Mouse (Mus musculus): ENCODE results near the gene Gm8251. TPM values are rescaled to one million over a fixed set of nuclear protein-coding genes. Genes with fewer than 3 reads are reported as not detected.

Gene Gm8251
- 0.03 TPM in 1 of 2 replicates, not detected in the other for polyA plus RNA-seq (2015; fragmentation: Nextera tagmentation; extraction: Ambion mirVana)

- no peaks in the 10 kb centered on the region for H3K9me3 ChIP-seq (replicated peaks; ENCODE audit: low read length)
- H3K9ac ChIP-seq (ENCODE audit: low read depth, low read length): no peak within 1 kb of the TSS
- H3K36me3 ChIP-seq (ENCODE audit: insufficient read depth, low read length): no peaks in the 10 kb centered on the region
- H3K4me2 ChIP-seq (ENCODE audit: low read length): no peak within 1 kb of the TSS
- no peaks in the 10 kb centered on the region for H3K4me1 ChIP-seq (replicated peaks; ENCODE audit: insufficient read depth, low read length)
- H3K27me3 ChIP-seq (ENCODE audit: insufficient read depth, low read length): no peaks in the 10 kb centered on the region
- TF ChIP-seq CTCF (IDR thresholded peaks at IDR 0.05; ENCODE audit: low read depth): no peak
- DNase-seq (ENCODE audit: low spot score) (no peak), ATAC-seq (replicated peaks; ENCODE audit: low FRiP score, low read depth) (no peak)
- no peak within 1 kb of the TSS for H3K4me3 ChIP-seq (replicated peaks; ENCODE audit: low read depth, low read length)
- no peak within 1 kb of the TSS for H3K27ac ChIP-seq
- WGBS: 91% methylated on average over 2 of the region's 2 CpGs
These were observed at the start of gene Gm8251 for GRCm38 (mm10) chr1:44061836-44062235. TSS of gene Gm8251 (minus strand) at chr1:44061936.

DNA sequence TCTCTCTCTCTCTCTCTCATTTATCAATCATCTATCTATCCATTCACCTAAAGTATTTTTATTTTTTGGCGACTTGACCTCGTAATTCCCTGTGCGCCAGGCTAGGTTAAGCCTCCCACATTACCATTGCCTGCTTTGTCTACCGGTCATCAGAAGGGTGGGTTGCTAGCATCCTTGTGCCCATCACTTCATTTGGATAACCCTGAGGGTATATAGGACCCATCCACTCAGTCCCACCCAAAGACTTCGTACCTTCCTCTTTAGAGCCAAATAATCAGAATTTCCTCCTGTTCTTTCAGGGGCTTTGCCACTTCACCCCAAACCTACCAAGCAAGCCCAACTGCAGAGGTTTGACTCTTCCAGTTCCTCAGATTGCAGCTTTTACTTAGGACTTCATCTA is 41.2 kb upstream of the Gm8251 start:
- peak overlapping the region; percentile 69 for H3K4me2 ChIP-seq (ENCODE audit: low read length)
- H3K9me3 ChIP-seq (replicated peaks; ENCODE audit: low read length): no peaks in the 10 kb centered on the region
- DNase-seq (ENCODE audit: low spot score) (no peak), ATAC-seq (replicated peaks; ENCODE audit: low FRiP score, low read depth) (no peak)
- no peak for TF ChIP-seq CTCF (IDR thresholded peaks at IDR 0.05; ENCODE audit: low read depth)
- H3K36me3 ChIP-seq (ENCODE audit: insufficient read depth, low read length): 0 out of 2 replicates have a peak, but pooled peaks cover 6% of the 10 kb centered on the region
- H3K4me1 ChIP-seq (replicated peaks; ENCODE audit: insufficient read depth, low read length): no peaks in the 10 kb centered on the region
- no peak overlapping the region for H3K9ac ChIP-seq (ENCODE audit: low read depth, low read length)
- 11% methylated on average over 5 of the region's 5 CpGs for WGBS
- no peak overlapping the region for H3K27ac ChIP-seq
- peak overlapping the region; percentile 63; the same call in 1 of the 2 replicates for H3K4me3 ChIP-seq (replicated peaks; ENCODE audit: low read depth, low read length)
- H3K27me3 ChIP-seq (ENCODE audit: insufficient read depth, low read length): no peaks in the 10 kb centered on the region

DNA sequence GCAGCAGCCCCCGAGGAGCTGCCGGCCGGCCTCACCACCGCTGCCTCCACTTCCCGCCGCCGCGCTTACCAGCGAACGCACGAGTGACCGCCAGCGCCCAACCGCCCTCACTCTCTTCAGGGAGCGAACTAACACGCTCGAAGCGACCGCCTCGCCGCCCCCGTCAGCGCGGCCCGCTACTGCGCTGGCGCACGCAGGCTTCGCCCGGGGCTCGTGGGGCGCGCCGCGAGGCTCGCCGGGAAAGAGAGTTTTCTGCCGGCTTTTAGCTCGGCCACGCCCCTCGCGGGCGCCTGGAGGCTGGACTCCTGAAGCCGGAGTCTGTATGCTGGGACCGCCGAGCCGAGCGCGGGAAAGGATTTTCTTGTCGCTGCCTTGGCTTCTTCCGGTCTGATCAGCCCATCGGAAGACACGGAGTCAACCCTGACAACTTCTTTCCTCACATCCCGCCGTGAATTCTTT is 40.6 kb upstream of the Gm8251 start, which contains the start of gene Tex30:
Tex30 (minus strand) TSS at position 183 of the 459 bp plus-strand sequence.
- Histone ChIP-seq H3K4me1 (replicated peaks; ENCODE audit: insufficient read depth, low read length) (no peaks in the 10 kb centered on the region), H3K9me3 (replicated peaks; ENCODE audit: low read length) (no peaks in the 10 kb centered on the region), H3K27me3 (ENCODE audit: insufficient read depth, low read length) (no peaks in the 10 kb centered on the region), H3K4me3 (replicated peaks; ENCODE audit: low read depth, low read length) (peak within 1 kb of the TSS; percentile 63), H3K36me3 (ENCODE audit: insufficient read depth, low read length) (0 out of 2 replicates have a peak, but pooled peaks cover 4% of the 10 kb centered on the region), H3K4me2 (ENCODE audit: low read length) (peak within 1 kb of the TSS; percentile 69), H3K9ac (ENCODE audit: low read depth, low read length) (peak within 1 kb of the TSS; percentile 71), H3K27ac (peak within 1 kb of the TSS; percentile 91)
- peak; percentile 96 for DNase-seq (ENCODE audit: low spot score)
- peak; percentile 99 for ATAC-seq (replicated peaks; ENCODE audit: low FRiP score, low read depth)
- no peak for TF ChIP-seq CTCF (IDR thresholded peaks at IDR 0.05; ENCODE audit: low read depth)
- WGBS: under 1% methylated on average over 54 of the region's 55 CpGs

DNA sequence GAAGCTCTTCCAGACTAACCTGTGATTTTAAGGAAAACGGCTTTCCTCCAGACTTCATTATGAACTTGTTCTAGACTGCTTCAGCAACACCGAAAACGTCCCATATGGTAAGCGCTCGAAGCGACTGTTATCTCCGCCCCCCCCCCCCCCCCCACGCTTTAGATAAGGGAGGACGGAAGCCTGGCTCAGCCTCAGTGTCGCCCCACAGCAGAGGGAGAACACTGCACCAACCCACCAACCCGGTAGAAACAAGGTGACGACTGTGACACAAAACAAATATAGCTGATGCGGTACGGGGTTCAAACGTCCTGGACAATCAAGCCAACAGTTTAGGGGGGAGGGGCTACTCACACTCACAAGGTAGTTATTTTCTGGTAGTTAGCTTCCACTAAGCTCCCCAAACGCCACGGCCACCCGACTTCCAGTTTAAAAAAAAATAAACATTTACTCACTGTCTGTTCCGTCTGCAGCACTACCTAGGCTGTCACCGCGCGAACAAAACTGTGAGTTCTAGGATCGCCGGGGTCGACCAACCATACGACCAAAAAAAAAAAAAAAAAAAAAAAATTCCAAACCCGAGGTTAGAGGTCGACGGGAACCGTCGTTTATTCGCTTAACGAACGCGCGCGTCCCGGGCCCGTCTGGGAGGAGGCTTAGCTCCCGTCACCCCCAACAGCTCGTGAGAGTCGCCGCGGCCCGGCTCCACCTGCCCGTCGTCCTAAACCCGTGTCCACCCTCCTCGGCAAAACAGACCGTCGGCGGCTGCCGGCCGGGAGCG is 39.9 kb upstream of the Gm8251 start:
- H3K27ac ChIP-seq: peak overlapping the region; percentile 91
- peak; percentile 53 for DNase-seq (ENCODE audit: low spot score)
- peak overlapping the region; percentile 63 for H3K4me3 ChIP-seq (replicated peaks; ENCODE audit: low read depth, low read length)
- no peaks in the 10 kb centered on the region for H3K4me1 ChIP-seq (replicated peaks; ENCODE audit: insufficient read depth, low read length)
- H3K36me3 ChIP-seq (ENCODE audit: insufficient read depth, low read length): 0 out of 2 replicates have a peak, but pooled peaks cover 4% of the 10 kb centered on the region
- peak overlapping the region; percentile 69 for H3K4me2 ChIP-seq (ENCODE audit: low read length)
- H3K9me3 ChIP-seq (replicated peaks; ENCODE audit: low read length): no peaks in the 10 kb centered on the region
- TF ChIP-seq CTCF (IDR thresholded peaks at IDR 0.05; ENCODE audit: low read depth): no peak
- no peaks in the 10 kb centered on the region for H3K27me3 ChIP-seq (ENCODE audit: insufficient read depth, low read length)
- under 1% methylated on average over 55 of the region's 55 CpGs for WGBS
- H3K9ac ChIP-seq (ENCODE audit: low read depth, low read length): peak overlapping the region; percentile 71
- peak; percentile 85 for ATAC-seq (replicated peaks; ENCODE audit: low FRiP score, low read depth)

- no peak; the same call in 1 of the 2 replicates for ATAC-seq (replicated peaks; ENCODE audit: low FRiP score, low read depth)
- Histone ChIP-seq H3K9me3 (replicated peaks; ENCODE audit: low read length) (no peaks in the 10 kb centered on the region), H3K27ac (no peak overlapping the region), H3K4me3 (replicated peaks; ENCODE audit: low read depth, low read length) (no peak overlapping the region), H3K36me3 (ENCODE audit: insufficient read depth, low read length) (no peaks in the 10 kb centered on the region), H3K9ac (ENCODE audit: low read depth, low read length) (no peak overlapping the region), H3K4me2 (ENCODE audit: low read length) (no peak overlapping the region), H3K27me3 (ENCODE audit: insufficient read depth, low read length) (no peaks in the 10 kb centered on the region), H3K4me1 (replicated peaks; ENCODE audit: insufficient read depth, low read length) (no peaks in the 10 kb centered on the region)
- peak; percentile 74 for DNase-seq (ENCODE audit: low spot score)
- WGBS: 0% methylated on average over 1 of the region's 1 CpGs
- TF ChIP-seq CTCF (IDR thresholded peaks at IDR 0.05; ENCODE audit: low read depth): peak; percentile 71
These were observed 2.9 kb upstream of the Gm8251 start for GRCm38 (mm10) chr1:44064625-44065024.

GRCm38 (mm10) chr1:44063439-44063838 is 1.7 kb upstream of the Gm8251 start:
- H3K27ac ChIP-seq: no peak overlapping the region
- TF ChIP-seq CTCF (IDR thresholded peaks at IDR 0.05; ENCODE audit: low read depth): no peak
- no peaks in the 10 kb centered on the region for H3K36me3 ChIP-seq (ENCODE audit: insufficient read depth, low read length)
- no peak overlapping the region for H3K4me2 ChIP-seq (ENCODE audit: low read length)
- no peak overlapping the region for H3K9ac ChIP-seq (ENCODE audit: low read depth, low read length)
- 95% methylated on average over 6 of the region's 6 CpGs for WGBS
- H3K4me1 ChIP-seq (replicated peaks; ENCODE audit: insufficient read depth, low read length): no peaks in the 10 kb centered on the region
- no peak overlapping the region for H3K4me3 ChIP-seq (replicated peaks; ENCODE audit: low read depth, low read length)
- no peak for DNase-seq (ENCODE audit: low spot score)
- H3K9me3 ChIP-seq (replicated peaks; ENCODE audit: low read length): no peaks in the 10 kb centered on the region
- no peak for ATAC-seq (replicated peaks; ENCODE audit: low FRiP score, low read depth)
- H3K27me3 ChIP-seq (ENCODE audit: insufficient read depth, low read length): no peaks in the 10 kb centered on the region
